Mouse (Mus musculus) thymus, adult 2 months (tissue): ENCODE results near the gene Itpr1.

Experiments used
- CTCF ChIP-seq: fragments of 200-500 bp; IDR thresholded peaks from 2 replicates; pipeline ENCODE4 v1.5.1; 2012; ENCODE audit warnings: mild to moderate bottlenecking, control low read depth, low read length, moderate library complexity, borderline replicate concordance; ENCODE audit not compliant: control insufficient read depth, poor library complexity, insufficient read depth; ENCODE audit errors: extremely low read depth
- POLR2A ChIP-seq: fragments of 200-500 bp; IDR thresholded peaks from 2 replicates; pipeline ENCODE4 v1.6.1; 2012; ENCODE audit warnings: mild to moderate bottlenecking, low read length, control low read depth, moderate library complexity; ENCODE audit not compliant: control insufficient read depth, poor library complexity, insufficient read depth; ENCODE audit errors: extremely low read depth

DNA sequence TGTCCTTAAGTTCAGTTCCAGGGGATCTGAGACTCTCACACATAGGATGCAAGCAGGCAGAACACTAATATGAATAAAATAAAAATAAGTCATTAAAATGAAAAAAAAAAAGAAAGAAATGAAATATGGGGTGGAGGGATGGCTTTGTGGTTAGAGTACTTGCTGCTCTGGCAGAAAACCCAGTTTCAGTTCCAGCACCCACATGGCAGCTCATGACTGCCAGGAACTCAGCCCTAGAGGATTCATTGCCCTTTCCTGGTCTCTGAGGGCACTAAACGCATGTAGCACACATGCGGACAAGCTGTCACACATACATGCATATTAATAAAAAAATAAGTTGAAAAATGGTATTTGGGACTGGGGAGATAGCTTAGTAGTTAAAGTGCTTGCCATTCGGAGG, 17.7 kb downstream of the Itpr1 start:
- TF ChIP-seq CTCF (no peak), POLR2A (no peak)
